Mouse (Mus musculus): ENCODE data around the gene Zbtb7a.
A peak's percentile ranks its signal among the peaks of the same experiment; 100 is the strongest.

Gene Zbtb7a

GRCm38 (mm10) chr10:81134966-81135681 lies at the start of gene Zbtb7a:
Gene Zbtb7a (plus strand): TSS chr10:81135220.
- no peak for DNase-seq (ENCODE audit: low read depth)

- DNase-seq (ENCODE audit: low read depth): no peak
Observed at GRCm38 (mm10) chr10:81087021-81087420, 48.0 kb upstream of the Zbtb7a start.

- no peak for DNase-seq (ENCODE audit: low read depth)
Observed at GRCm38 (mm10) chr10:81089216-81089615, 45.8 kb upstream of the Zbtb7a start.

DNA sequence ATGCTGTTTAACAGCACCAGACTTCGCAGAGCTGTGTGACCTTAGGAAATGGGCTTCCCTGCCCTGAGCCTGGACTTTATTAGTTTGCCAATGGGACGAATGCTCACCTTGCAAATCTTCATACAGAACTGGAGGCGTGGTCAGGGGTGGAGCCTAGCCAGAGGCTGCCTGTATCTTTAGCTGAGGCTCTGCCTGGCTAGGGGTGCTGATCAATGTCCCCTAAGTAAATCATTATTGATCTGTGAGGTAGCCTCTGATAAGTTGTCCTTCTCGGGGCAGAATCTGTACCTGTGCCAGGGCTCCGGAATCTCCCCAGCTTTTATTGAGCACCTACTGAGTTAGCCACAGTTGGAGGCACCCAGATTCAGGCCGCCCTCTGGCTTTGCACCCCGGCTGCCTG lies 44.4 kb upstream of the Zbtb7a start:
- no peak for DNase-seq (ENCODE audit: low read depth)

DNA sequence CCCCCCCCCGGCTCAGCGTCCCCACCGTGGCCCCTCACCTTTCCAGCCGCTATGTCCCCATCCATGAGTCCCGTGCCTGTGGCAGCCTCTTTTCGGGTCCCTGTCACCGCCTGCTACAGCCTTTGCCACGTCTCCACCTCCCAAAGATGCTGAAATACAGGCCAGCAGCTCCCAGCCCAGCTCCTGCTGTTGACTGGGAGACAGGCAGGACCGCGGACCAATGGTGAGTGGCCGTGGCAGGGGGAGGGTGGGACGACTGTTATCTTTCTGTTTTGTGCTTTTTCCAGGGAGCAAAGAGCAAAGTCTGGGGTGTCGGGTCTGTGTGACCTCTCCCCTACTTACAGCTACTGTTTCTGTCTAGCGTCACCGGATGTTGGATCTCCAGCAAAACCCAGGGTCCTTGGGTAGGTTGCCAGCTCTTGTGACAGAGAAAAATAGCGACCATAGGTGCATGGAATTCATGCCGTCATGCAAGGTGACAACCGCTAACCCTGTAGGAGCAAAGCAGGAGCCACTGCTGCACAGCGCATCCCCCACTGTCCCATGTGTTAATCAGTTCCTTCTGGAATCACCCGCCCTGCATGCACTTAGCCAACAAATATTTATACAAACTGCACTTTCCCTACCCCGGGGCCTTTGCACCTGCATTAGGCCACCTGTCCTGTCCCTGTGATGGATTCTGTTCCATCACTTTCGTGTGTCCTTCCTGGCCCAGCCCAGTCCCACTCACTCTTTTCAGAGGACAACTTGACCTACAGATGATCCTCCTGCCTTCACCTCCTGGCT lies 42.4 kb upstream of the Zbtb7a start:
- no peak for DNase-seq (ENCODE audit: low read depth)

GRCm38 (mm10) chr10:81094931-81095678 lies 39.9 kb upstream of the Zbtb7a start:
- no peak for DNase-seq (ENCODE audit: low read depth)

DNA sequence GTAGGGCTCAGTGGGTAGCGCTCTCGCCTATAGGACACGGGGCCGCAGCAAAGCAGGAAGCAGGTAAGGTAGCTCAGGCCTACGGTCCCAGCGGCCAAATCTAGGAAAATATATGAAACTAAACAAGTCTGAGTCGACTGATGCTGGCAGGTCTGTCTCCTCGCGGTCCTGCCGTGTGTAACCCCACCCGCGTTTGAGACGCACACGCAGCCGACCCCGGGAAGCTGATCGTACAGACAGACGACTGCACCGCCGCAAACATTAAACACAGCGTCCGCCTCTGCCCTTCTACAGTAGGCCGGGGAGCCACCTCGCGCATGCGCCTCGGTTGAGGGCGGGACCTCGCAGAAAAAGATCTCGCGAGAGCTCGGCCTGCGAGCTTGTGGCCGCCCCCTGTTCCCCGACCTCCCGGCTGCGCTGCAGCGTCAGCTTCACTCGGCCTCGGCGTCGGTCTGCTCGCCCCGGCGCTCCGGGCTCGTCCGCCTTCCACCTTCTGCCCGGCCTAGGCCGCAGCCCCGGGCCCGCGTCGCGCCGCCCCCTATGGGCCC lies 29.4 kb upstream of the Zbtb7a start, which contains the start of gene Map2k2:
Map2k2 (plus strand) TSS at position 351 of the 548 bp plus-strand sequence.
- DNase-seq (ENCODE audit: low read depth): peak; percentile 93

GRCm38 (mm10) chr10:81106113-81106721 lies 28.8 kb upstream of the Zbtb7a start:
- peak; percentile 76 for DNase-seq (ENCODE audit: low read depth)

DNA sequence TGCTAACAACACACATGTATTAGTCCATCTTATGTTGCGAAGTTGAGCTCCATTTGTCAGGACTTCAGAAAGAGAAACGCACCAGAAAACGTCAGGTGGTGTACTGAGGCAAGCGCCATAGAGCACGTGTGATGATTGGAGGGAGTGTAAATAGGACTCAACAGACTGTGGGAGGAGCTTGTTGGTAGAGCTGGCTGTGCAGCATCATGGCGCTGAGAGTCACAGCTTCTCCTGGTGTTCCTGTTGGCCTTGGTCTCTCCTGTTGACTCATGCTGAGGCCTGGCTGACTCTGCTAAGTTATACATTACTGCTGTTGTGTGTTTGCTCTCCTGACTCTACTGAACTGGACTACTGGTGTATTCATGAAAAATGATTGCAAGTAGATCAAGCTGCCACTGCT lies 22.1 kb upstream of the Zbtb7a start:
- no peak for DNase-seq (ENCODE audit: low read depth)

GRCm38 (mm10) chr10:81119625-81120024 lies 15.4 kb upstream of the Zbtb7a start:
- DNase-seq (ENCODE audit: low read depth): no peak

- DNase-seq (ENCODE audit: low read depth): no peak
Observed at GRCm38 (mm10) chr10:81120650-81121049, 14.4 kb upstream of the Zbtb7a start.

GRCm38 (mm10) chr10:81122889-81123288 lies 12.1 kb upstream of the Zbtb7a start:
- DNase-seq (ENCODE audit: low read depth): no peak

DNA sequence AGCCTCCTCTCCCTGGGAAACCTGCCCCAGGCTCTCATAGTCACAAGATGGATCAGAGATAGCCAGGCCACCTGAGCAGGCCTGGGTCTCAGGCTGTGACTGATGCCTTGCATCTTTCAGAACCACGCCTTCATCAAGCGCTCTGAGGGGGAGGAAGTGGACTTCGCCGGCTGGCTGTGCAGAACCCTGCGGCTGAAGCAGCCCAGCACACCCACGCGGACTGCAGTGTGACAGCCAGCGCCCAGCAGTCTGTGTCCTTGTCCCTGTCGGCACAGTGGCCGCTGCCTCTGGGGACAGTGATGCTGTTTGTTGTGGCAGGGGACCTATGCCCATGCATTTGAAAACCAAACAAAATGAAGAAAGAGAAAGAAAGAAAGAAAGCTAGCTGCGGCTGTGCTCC lies 11.5 kb upstream of the Zbtb7a start:
- DNase-seq (ENCODE audit: low read depth): no peak

GRCm38 (mm10) chr10:81134181-81134587 lies 836 bp upstream of the Zbtb7a start:
- DNase-seq (ENCODE audit: low read depth): no peak

DNA sequence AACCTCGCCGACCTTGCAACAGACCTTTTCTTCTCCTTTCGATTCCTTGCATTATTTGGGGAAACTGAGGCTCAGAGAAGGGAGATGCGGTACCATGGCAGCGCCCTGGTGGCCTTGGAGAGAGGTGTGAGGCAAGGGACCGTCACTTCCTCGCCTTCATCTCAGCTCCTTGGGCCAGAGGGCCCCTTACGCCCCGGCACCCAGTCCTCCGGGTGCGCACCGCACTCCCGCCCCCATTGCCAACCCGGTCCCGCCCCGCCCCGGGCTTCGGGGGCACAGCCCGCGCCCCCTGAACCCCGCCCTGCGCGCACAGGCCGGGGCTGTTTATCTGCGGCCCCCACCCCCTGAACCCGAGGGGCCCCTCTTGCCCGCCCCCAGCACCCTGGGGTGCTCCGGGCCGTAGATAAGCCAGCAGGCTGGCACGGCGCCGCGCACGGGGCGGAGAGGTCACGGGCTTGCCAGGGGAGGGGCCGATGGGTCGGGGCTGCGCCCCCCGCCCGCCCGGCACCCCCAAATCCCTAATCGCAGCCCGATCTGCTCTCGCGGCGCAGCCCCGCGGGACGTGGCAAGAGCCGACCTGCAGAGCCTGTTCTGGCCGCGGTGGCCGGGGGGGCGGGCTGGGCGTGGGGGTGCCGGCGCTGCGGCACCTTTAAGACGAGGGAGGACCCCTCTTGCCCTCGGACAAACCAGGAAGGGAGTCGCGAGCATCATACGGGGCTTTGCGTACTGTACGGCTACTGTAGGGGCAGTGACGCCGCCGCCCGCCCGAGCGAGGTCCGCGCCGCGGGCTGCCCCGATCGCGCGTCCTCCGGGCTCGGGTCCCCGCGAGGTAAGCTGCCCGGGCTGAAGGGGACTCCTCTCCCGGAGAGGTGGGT lies 1.0 kb downstream of the Zbtb7a start:
- DNase-seq (ENCODE audit: low read depth): no peak

DNA sequence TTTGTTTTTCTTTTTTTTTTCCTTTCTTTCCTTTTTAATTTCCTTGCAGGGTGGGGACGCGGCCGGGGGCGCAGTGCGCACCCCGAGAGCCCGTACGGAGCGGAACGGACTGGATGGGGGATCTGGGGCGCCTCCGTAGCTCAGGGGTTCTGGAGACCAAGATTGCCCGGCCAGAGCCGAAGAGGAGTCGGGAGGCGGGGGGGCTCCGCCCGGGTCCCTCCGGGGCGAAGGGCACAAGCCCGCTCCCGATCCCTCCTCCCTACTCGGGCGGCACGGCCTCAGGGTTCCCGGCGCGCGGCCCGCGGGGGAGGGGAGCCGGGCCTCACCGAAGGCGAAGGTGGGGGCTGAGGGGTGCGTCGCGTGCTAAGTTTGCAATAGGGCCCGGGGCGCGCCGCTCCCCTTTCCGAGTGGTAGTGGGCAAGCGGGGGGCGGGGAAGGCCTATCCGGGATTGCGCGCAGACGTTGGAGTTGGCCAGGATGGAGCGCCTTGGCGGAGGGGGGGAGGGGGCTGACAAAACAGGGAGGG lies 1.7 kb downstream of the Zbtb7a start:
- DNase-seq (ENCODE audit: low read depth): no peak

DNA sequence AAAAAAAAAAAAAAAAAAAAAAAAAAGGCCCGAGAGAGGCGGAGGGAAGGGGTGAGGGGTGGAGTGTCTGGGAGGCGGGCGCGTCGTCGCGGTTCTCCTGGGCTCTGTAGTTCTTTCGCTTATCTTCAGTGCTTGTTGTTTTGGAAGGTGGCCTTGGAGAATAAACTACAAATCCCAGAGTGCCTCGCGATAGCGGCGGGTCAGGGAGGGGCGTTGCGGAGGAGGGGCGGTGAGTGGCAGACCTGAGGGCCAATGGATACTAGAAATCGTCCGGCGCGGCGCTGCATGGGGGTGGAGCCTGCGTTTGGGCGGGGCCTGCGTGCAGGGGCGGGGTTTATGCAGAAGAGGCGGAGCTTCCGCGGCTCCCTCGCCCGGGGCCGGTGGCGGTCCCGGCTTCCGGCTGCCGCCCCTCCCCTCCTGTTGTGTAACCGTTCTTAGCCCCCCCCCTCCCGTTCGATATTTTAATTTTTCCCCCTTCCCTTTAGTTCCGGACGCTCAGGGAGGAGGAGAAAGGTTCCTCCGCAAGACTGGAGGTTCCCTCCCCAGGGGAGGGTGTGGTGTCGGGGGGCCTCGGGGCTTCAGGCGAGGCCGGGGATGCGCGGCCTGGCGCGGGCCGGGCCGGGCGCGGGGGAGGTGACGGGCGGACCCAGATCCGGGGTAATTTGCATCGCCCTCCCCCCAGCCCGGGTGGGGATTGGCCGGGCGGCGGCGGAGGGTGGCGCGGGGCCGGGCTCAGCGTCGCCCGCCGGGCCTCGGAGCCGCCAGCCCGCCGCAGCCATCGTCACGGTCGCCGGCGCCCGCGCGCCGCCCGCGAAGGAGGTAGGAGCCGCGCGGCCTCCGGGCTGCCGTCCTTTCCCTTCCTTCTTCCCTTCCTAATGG lies 2.5 kb downstream of the Zbtb7a start:
- peak; percentile 95 for DNase-seq (ENCODE audit: low read depth)

DNA sequence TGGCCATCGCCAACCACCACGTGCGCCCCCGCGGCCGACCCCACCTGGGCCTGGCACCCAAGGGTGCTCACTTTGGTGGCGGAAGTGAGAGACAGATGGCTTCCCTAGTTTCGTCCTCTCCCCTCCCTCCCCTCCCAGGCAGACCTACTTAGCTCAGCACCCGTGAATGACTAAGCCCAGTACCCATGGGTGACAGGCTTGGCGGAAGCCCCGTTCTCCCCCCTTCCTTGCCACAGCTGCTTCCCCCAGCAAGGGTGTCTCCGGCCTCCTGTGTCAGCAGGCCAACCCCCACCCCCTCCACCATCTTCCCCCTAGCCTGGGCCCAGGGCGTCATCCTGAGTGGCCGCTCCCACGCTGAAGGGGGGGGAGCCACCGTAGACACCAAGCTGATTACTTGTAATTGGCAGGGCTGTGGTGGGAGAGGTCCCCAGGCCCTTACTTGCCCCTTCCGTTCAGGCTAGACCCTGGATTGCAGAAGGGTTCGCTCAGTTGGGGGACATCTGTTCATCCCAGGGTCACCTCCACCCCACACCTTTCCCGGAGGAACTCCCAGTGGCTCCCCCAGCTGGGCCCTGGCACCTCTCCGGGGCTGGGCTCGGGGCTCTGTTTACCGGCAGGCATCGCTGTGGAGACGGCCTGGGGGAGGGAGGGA lies 3.2 kb downstream of the Zbtb7a start:
- no peak for DNase-seq (ENCODE audit: low read depth)
